Mouse (Mus musculus) thymus, postnatal 4 days (tissue): Measurements from ENCODE around the gene Igfals.

Experiments
- DNase-seq: peaks from one replicate; pipeline ENCODE4 v3.0.0; 2021

Gene Igfals

GRCm38 (mm10) chr17:24895571-24896240 lies 29.9 kb downstream of the Igfals start:
- DNase-seq, result peak; percentile 40

GRCm38 (mm10) chr17:24896241-24896992 lies 30.6 kb downstream of the Igfals start, which contains the start of gene Nme3:
Gene Nme3 (plus strand): TSS chr17:24896500.
- peak; percentile 83 for DNase-seq

- DNase-seq, result no peak
Measured at GRCm38 (mm10) chr17:24896993-24897269, 31.1 kb downstream of the Igfals start.

GRCm38 (mm10) chr17:24897600-24897999 lies 31.8 kb downstream of the Igfals start:
- peak; percentile 18 for DNase-seq

GRCm38 (mm10) chr17:24898041-24898854 lies 32.5 kb downstream of the Igfals start:
- no peak for DNase-seq

- DNase-seq, result no peak
Measured at GRCm38 (mm10) chr17:24899153-24899552, 33.4 kb downstream of the Igfals start.

GRCm38 (mm10) chr17:24900014-24900413 lies 34.2 kb downstream of the Igfals start:
- no peak for DNase-seq

- DNase-seq, result no peak
Measured at GRCm38 (mm10) chr17:24902124-24902523, 36.3 kb downstream of the Igfals start.

- peak; percentile 68 for DNase-seq
Measured at GRCm38 (mm10) chr17:24902671-24903474, 37.1 kb downstream of the Igfals start.

GRCm38 (mm10) chr17:24903767-24904166 lies 38.0 kb downstream of the Igfals start:
- DNase-seq, result no peak

- no peak for DNase-seq
Measured at GRCm38 (mm10) chr17:24907591-24907990, 41.8 kb downstream of the Igfals start.

- no peak for DNase-seq
Measured at GRCm38 (mm10) chr17:24913984-24914383, 48.2 kb downstream of the Igfals start.

- DNase-seq, result no peak
Measured at GRCm38 (mm10) chr17:24923246-24923645, 57.4 kb downstream of the Igfals start.

- no peak for DNase-seq
Measured at GRCm38 (mm10) chr17:24929506-24929905, 63.7 kb downstream of the Igfals start.
